18 mouse cellular contexts compared by ENCODE assay signal in the genomic region with DNA sequence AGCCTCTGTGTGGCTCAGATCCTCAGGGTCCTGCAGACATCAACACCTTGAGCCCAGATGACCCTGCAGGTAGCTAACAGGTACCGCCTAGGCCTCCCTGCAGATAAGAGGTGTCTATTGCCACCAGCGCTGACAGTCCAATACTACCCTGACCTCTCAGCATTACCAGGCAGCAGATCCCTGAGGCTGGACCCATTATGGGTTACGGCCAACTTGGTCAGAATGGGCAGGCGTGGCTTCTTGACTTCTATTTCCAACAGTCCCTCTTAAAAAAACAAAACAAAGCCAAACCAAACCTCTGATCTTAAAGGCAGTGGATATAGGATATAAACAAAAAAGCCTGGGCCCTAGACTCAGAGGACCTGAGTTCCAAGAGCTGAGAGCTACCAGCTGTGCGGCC. TPM values are rescaled to one million over a fixed set of nuclear protein-coding genes. Genes with fewer than 3 reads are reported as not detected.
DNase-seq lines count a peak whose midpoint lies in the region; ATAC-seq and TF ChIP-seq lines count a peak whose summit lies in the region.
"Had no signal": no experiment of that assay in that cellular context is flagged by ENCODE, and none has a peak within 500 bp of the region (broad histone marks: within the 10 kb centered on the region; RNA-seq: fewer than 3 reads in every experiment).

No protein-coding gene starts in this region.

- no peak overlapping the region for H3K4me3 ChIP-seq in gastrocnemius, adult 2 months
- H3K4me3 ChIP-seq in heart, postnatal 0 days (ENCODE audit: low read depth, low read length): no peak overlapping the region
- H3K4me3 ChIP-seq in heart, embryonic 12.5 days: no peak overlapping the region
- no peak overlapping the region for H3K4me3 ChIP-seq in brown adipose tissue, adult 24 weeks (ENCODE audit: insufficient read depth, low read depth, low read length)
- no peak overlapping the region for H3K4me3 ChIP-seq in limb, embryonic 15.5 days
- H3K4me3 ChIP-seq: hindbrain, embryonic 13.5 days; midbrain, embryonic 10.5 days had no signal

- no peak for DNase-seq in gastrocnemius, adult 2 months
- no peak for DNase-seq in gastrocnemius, adult 18-20 months (ENCODE audit: low spot score)
- no peak for DNase-seq in heart, postnatal 0 days (ENCODE audit: low spot score)
- DNase-seq in spleen, adult 18-20 months: no peak
- DNase-seq: cerebellum, adult 9-10 months; forebrain, postnatal 0 days; kidney, adult 8-10 months; kidney, postnatal 10 days; lung, adult 18-20 months; lung, postnatal 10 days; thymus, adult 18-20 months; thymus, postnatal 4 days had no signal

- peaks cover 53% of the 10 kb centered on the region for H3K4me1 ChIP-seq in heart, postnatal 0 days (ENCODE audit: control insufficient read depth, insufficient read depth)
- H3K4me1 ChIP-seq in heart, embryonic 12.5 days (replicated peaks): peaks cover 80% of the 10 kb centered on the region
- H3K4me1 ChIP-seq in brown adipose tissue, adult 24 weeks (ENCODE audit: control insufficient read depth, insufficient read depth, insufficient read length, low read length): peaks cover 28% of the 10 kb centered on the region
- H3K4me1 ChIP-seq in limb, embryonic 15.5 days: peaks cover 71% of the 10 kb centered on the region

- intact Hi-C loops in gastrocnemius, adult 2 months (cut with DNase I): no loop called here

- no peak overlapping the region for H3K9ac ChIP-seq in heart, postnatal 0 days (replicated peaks; ENCODE audit: low read depth, low read length)
- H3K9ac ChIP-seq in heart, embryonic 12.5 days: no peak overlapping the region
- no peak overlapping the region for H3K9ac ChIP-seq in limb, embryonic 15.5 days
- H3K9ac ChIP-seq: forebrain, postnatal 0 days; hindbrain, embryonic 13.5 days had no signal

- no peak overlapping the region for H3K4me2 ChIP-seq in heart, postnatal 0 days (ENCODE audit: low read depth, low read length)
- no peak overlapping the region for H3K4me2 ChIP-seq in heart, embryonic 12.5 days
- H3K4me2 ChIP-seq in limb, embryonic 15.5 days: no peak overlapping the region
- H3K4me2 ChIP-seq: hindbrain, embryonic 13.5 days had no signal

- no peaks in the 10 kb centered on the region for H3K27me3 ChIP-seq in heart, postnatal 0 days (ENCODE audit: control insufficient read depth, insufficient read depth, low read length)
- no peaks in the 10 kb centered on the region for H3K27me3 ChIP-seq in heart, embryonic 12.5 days (replicated peaks)
- H3K27me3 ChIP-seq in limb, embryonic 15.5 days: no peaks in the 10 kb centered on the region

- no peaks in the 10 kb centered on the region for H3K9me3 ChIP-seq in heart, postnatal 0 days (replicated peaks; ENCODE audit: control insufficient read depth, low read length)
- H3K9me3 ChIP-seq in heart, embryonic 12.5 days (replicated peaks): no peaks in the 10 kb centered on the region
- no peaks in the 10 kb centered on the region for H3K9me3 ChIP-seq in limb, embryonic 15.5 days
- H3K9me3 ChIP-seq: hindbrain, embryonic 13.5 days; midbrain, embryonic 10.5 days had no signal

- no peak for TF ChIP-seq EP300 in heart, postnatal 0 days (IDR thresholded peaks at IDR 0.05; ENCODE audit: low read depth)

- ATAC-seq in heart, postnatal 0 days (ENCODE audit: insufficient read depth, low read depth): no peak
- ATAC-seq in heart, embryonic 12.5 days (ENCODE audit: insufficient number of reproducible peaks, low FRiP score): no peak
- ATAC-seq in limb, embryonic 15.5 days (ENCODE audit: insufficient number of reproducible peaks, low FRiP score, low TSS enrichment, low read depth): no peak
- ATAC-seq: forebrain, postnatal 0 days; midbrain, embryonic 16.5 days had no signal

- peak overlapping the region; percentile 89 for H3K27ac ChIP-seq in gastrocnemius, adult 2 months
- H3K27ac ChIP-seq in heart, postnatal 0 days (ENCODE audit: low read depth): peak overlapping the region; percentile 23
- no peak overlapping the region for H3K27ac ChIP-seq in heart, embryonic 12.5 days (ENCODE audit: poor library complexity, severe bottlenecking)
- peak overlapping the region; percentile 37 for H3K27ac ChIP-seq in brown adipose tissue, adult 24 weeks (replicated peaks; ENCODE audit: low read depth, low read length)
- peak overlapping the region; percentile 59 for H3K27ac ChIP-seq in limb, embryonic 15.5 days
- H3K27ac ChIP-seq: hindbrain, embryonic 13.5 days; midbrain, embryonic 10.5 days had no signal

- 86% methylated on average over 5 of the region's 5 CpGs for WGBS in heart, postnatal 0 days
- WGBS in heart, embryonic 12.5 days: 82% methylated on average over 5 of the region's 5 CpGs
- WGBS in limb, embryonic 15.5 days: 85% methylated on average over 5 of the region's 5 CpGs

- no peak for TF ChIP-seq CTCF in gastrocnemius, adult 2 months (IDR thresholded peaks at IDR 0.05)
- TF ChIP-seq CTCF in heart, postnatal 0 days (IDR thresholded peaks at IDR 0.05; ENCODE audit: low read depth): no peak

- H3K36me3 ChIP-seq in heart, postnatal 0 days (replicated peaks; ENCODE audit: control insufficient read depth, insufficient read depth, low read length): peaks cover 43% of the 10 kb centered on the region
- H3K36me3 ChIP-seq in heart, embryonic 12.5 days: peaks cover 45% of the 10 kb centered on the region
- peaks cover 55% of the 10 kb centered on the region for H3K36me3 ChIP-seq in limb, embryonic 15.5 days
- H3K36me3 ChIP-seq: hindbrain, embryonic 13.5 days; midbrain, embryonic 10.5 days had no signal

RNA-seq across cellular contexts. Expression of a gene that starts 17.8 kb away (rescaled TPM):
- 10 to 100 TPM; 40.6 to 59.3 TPM for total RNA-seq in gastrocnemius, adult 2 months (2021)
- total RNA-seq in gastrocnemius, adult 18-20 months (2021): 10 to 100 TPM; 53.7 to 60.4 TPM
- 36.6 and 40.3 TPM in 2 replicates for total RNA-seq in heart, postnatal 0 days (2014; rRNA removed; ENCODE audit: low replicate concordance)
- polyA plus RNA-seq in heart, postnatal 0 days (2015; fragmentation: Nextera tagmentation; extraction: Ambion mirVana): 14.9 and 18.5 TPM in 2 replicates
- polyA plus RNA-seq in heart, embryonic 12.5 days (2016; fragmentation: Nextera tagmentation; extraction: Ambion mirVana): 30.4 and 31.9 TPM in 2 replicates
- 29.0 and 42.1 TPM in 2 replicates for polyA plus RNA-seq in brown adipose tissue, adult 24 weeks (2012; ENCODE audit: insufficient read depth, insufficient read length, missing spikeins)
- 31.6 and 35.4 TPM in 2 replicates for polyA plus RNA-seq in limb, embryonic 15.5 days (2015; fragmentation: Nextera tagmentation; extraction: Ambion mirVana)

RNA-seq across cellular contexts. Expression of a gene that starts 57.1 kb away (rescaled TPM):
- 10 to 100 TPM; 26.0 to 43.4 TPM for total RNA-seq in gastrocnemius, adult 2 months (2021)
- total RNA-seq in gastrocnemius, adult 18-20 months (2021): 10 to 100 TPM; 27.3 to 33.8 TPM
- 205 and 222 TPM in 2 replicates for total RNA-seq in heart, postnatal 0 days (2014; rRNA removed; ENCODE audit: low replicate concordance)
- polyA plus RNA-seq in heart, postnatal 0 days (2015; fragmentation: Nextera tagmentation; extraction: Ambion mirVana): 140 and 151 TPM in 2 replicates
- polyA plus RNA-seq in heart, embryonic 12.5 days (2016; fragmentation: Nextera tagmentation; extraction: Ambion mirVana): 101 and 104 TPM in 2 replicates
- 67.7 and 79.0 TPM in 2 replicates for polyA plus RNA-seq in brown adipose tissue, adult 24 weeks (2012; ENCODE audit: insufficient read depth, insufficient read length, missing spikeins)
- polyA plus RNA-seq in limb, embryonic 15.5 days (2015; fragmentation: Nextera tagmentation; extraction: Ambion mirVana): 26.4 and 32.1 TPM in 2 replicates
